Mouse (Mus musculus): ENCODE data around the gene Cacng1. TPM values are rescaled to one million over a fixed set of nuclear protein-coding genes. Genes with fewer than 3 reads are reported as not detected.

Cacng1 gene
- total RNA-seq, 1 experiment, result 0.22 TPM

DNA sequence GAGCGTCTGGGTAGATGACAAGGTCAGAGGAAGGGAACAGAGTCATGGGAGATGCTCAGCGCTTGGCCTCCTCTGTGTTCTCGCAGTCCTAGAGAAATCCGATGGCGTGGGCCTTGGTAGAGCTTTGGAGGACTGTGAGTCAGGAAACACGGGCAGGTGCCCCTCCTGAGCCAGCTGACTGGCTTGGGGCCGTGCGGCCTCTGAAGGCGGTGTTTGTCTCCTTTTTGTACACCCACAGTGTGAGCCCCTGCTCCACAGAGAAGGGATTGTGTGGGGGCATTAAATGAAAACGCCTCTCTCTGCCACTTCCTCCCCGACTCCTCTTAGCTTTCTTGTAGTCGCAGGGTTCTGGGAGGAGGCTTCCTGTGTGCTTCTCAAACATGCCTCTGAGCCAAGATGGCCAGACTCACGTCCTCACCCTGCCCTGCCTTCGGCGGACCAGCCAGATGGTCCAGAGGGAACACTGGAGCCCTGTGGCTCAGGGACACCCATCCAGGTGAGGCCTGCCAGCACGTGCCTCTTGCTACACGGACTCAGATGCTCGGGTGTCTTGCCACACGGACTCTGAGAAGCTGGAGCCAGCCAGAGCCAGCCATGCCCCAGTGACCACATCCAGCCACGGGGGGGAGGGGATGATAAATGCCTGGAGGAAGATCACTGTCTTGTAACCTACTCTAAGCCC, 22.2 kb upstream of the Cacng1 start:
- TF ChIP-seq ZNF384 (IDR thresholded peaks at IDR 0.05; ENCODE audit: low read depth, low read length) (no peak), MAFK (IDR thresholded peaks at IDR 0.05; ENCODE audit: insufficient read depth, low read depth, low read length) (no peak), ZC3H11A (IDR thresholded peaks at IDR 0.05; ENCODE audit: borderline replicate concordance, low read depth, low read length) (no peak), HCFC1 (IDR thresholded peaks at IDR 0.05; ENCODE audit: borderline replicate concordance, insufficient read depth, low read length) (no peak), CHD2 (IDR thresholded peaks at IDR 0.05; ENCODE audit: low read depth, low read length) (no peak)
- H3K27ac ChIP-seq (ENCODE audit: insufficient read depth, low read depth, low read length, poor library complexity, severe bottlenecking), result no peak overlapping the region
- no peak for DNase-seq (ENCODE audit: low read depth, low spot score)
- no peaks in the 10 kb centered on the region for H3K9me3 ChIP-seq (ENCODE audit: control insufficient read depth, insufficient read depth, low read depth, low read length)
- peak overlapping the region; percentile 18 to 32; a peak in 3 of 4 replicates for H3K4me3 ChIP-seq (ENCODE audit: insufficient read depth in 1 of 2, low read depth in 1 of 2, low read length in 2 of 2, poor library complexity in 1 of 2, severe bottlenecking in 1 of 2)
- no peaks in the 10 kb centered on the region for H3K36me3 ChIP-seq (ENCODE audit: control insufficient read depth, insufficient read depth, low read length, poor library complexity, severe bottlenecking)
- H3K4me1 ChIP-seq (ENCODE audit: control insufficient read depth in 2 of 2, insufficient read depth in 2 of 2, low read length in 2 of 2, poor library complexity in 1 of 2), result peaks cover 0 to 7% of the 10 kb centered on the region in 2 experiments; a peak in 1 of 4 replicates
- no peak overlapping the region for H3K9ac ChIP-seq (ENCODE audit: insufficient read depth, low read depth, low read length, poor library complexity, severe bottlenecking)
- in situ Hi-C loops (cut with MboI; ENCODE audit: low sequenced_read_pairs in 2 of 2, unreplicated experiment in 2 of 2), result no loop called here

DNA sequence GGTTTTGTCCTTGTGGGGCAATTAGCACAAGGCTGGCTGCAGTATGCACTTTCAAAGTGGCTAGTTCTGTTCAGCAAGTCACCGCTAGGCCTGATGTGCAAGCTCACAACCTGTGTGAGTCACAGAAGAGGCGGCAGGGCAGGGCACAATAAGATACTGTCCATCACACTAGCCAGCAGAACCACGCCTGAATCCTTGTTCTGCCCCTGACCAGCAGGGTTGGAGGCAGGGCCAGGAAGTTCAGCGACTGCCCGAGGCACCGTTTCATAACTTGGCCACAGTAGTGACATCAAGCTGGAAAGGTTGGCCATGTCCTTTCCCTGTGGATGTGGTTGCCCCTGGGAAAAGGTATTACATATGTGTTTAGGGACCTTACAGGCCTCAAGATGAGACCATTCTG, 21.6 kb upstream of the Cacng1 start:
- no peak overlapping the region for H3K4me3 ChIP-seq (ENCODE audit: insufficient read depth in 1 of 2, low read depth in 1 of 2, low read length in 2 of 2, poor library complexity in 1 of 2, severe bottlenecking in 1 of 2)
- in situ Hi-C loops (cut with MboI; ENCODE audit: low sequenced_read_pairs in 2 of 2, unreplicated experiment in 2 of 2), result no loop called here
- no peak overlapping the region for H3K27ac ChIP-seq (ENCODE audit: insufficient read depth, low read depth, low read length, poor library complexity, severe bottlenecking)
- H3K9ac ChIP-seq (ENCODE audit: insufficient read depth, low read depth, low read length, poor library complexity, severe bottlenecking), result no peak overlapping the region
- H3K36me3 ChIP-seq (ENCODE audit: control insufficient read depth, insufficient read depth, low read length, poor library complexity, severe bottlenecking), result no peaks in the 10 kb centered on the region
- no peak for DNase-seq (ENCODE audit: low read depth, low spot score)
- no peaks in the 10 kb centered on the region for H3K9me3 ChIP-seq (ENCODE audit: control insufficient read depth, insufficient read depth, low read depth, low read length)
- no peak for TF ChIP-seq MAFK (IDR thresholded peaks at IDR 0.05; ENCODE audit: insufficient read depth, low read depth, low read length)
- TF ChIP-seq HCFC1 (IDR thresholded peaks at IDR 0.05; ENCODE audit: borderline replicate concordance, insufficient read depth, low read length), result no peak
- no peak for TF ChIP-seq ZNF384 (IDR thresholded peaks at IDR 0.05; ENCODE audit: low read depth, low read length)
- TF ChIP-seq CHD2 (IDR thresholded peaks at IDR 0.05; ENCODE audit: low read depth, low read length), result no peak
- TF ChIP-seq ZC3H11A (IDR thresholded peaks at IDR 0.05; ENCODE audit: borderline replicate concordance, low read depth, low read length), result no peak
- peaks cover 0 to 7% of the 10 kb centered on the region in 2 experiments; a peak in 1 of 4 replicates for H3K4me1 ChIP-seq (ENCODE audit: control insufficient read depth in 2 of 2, insufficient read depth in 2 of 2, low read length in 2 of 2, poor library complexity in 1 of 2)

DNA sequence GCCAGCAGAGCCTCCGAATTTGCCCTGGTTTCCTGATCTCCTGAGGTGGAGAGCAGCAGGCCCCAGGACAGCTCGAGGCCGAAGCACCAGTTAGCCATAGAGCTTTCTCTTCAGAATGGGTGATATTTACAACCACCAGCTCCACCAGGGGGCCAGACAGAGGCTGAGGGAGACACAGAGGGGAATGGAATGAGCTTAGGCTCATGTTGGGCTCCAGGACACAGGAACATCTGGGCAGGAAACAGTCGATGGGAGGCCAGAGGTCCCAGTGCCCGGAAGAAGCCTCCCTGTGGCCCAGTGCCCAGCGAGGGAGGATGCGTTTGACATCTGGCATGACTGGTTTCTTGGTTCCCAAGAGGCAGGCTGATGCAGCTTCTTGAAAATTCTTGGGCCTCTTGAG, 17.8 kb upstream of the Cacng1 start:
- Histone ChIP-seq H3K9ac (ENCODE audit: insufficient read depth, low read depth, low read length, poor library complexity, severe bottlenecking) (no peak overlapping the region), H3K36me3 (ENCODE audit: control insufficient read depth, insufficient read depth, low read length, poor library complexity, severe bottlenecking) (no peaks in the 10 kb centered on the region), H3K4me3 (ENCODE audit: insufficient read depth in 1 of 2, low read depth in 1 of 2, low read length in 2 of 2, poor library complexity in 1 of 2, severe bottlenecking in 1 of 2) (no peak overlapping the region), H3K4me1 (ENCODE audit: control insufficient read depth in 2 of 2, insufficient read depth in 2 of 2, low read length in 2 of 2, poor library complexity in 1 of 2) (peaks cover 0 to 7% of the 10 kb centered on the region in 2 experiments; a peak in 1 of 4 replicates), H3K27ac (ENCODE audit: insufficient read depth, low read depth, low read length, poor library complexity, severe bottlenecking) (no peak overlapping the region), H3K9me3 (ENCODE audit: control insufficient read depth, insufficient read depth, low read depth, low read length) (no peaks in the 10 kb centered on the region)
- DNase-seq (ENCODE audit: low read depth, low spot score), result no peak
- TF ChIP-seq HCFC1 (IDR thresholded peaks at IDR 0.05; ENCODE audit: borderline replicate concordance, insufficient read depth, low read length) (no peak), ZNF384 (IDR thresholded peaks at IDR 0.05; ENCODE audit: low read depth, low read length) (no peak)
- in situ Hi-C loops (cut with MboI; ENCODE audit: low sequenced_read_pairs in 2 of 2, unreplicated experiment in 2 of 2), result no loop called here

DNA sequence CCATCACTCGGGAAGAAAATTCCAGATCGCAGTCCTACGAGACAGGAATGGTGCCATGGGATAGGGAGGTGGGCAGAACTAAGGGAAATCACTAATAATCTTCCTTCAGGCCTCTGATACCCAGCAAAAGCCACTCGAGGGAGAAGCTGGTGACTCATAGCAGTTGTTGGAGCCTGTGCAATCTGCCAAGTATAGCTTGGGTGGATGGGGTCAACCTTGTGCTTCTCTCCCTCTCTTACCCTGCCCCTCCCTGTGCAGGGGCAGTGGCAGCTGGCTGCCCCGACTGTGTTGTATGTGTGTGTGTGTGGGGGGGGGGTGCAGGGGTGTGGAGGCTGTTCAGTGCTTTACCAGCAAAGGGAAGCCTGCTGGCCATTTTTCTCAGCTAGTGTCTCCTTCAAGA, 15.2 kb upstream of the Cacng1 start:
- Histone ChIP-seq H3K27ac (ENCODE audit: insufficient read depth, low read depth, low read length, poor library complexity, severe bottlenecking) (no peak overlapping the region), H3K4me1 (ENCODE audit: control insufficient read depth in 2 of 2, insufficient read depth in 2 of 2, low read length in 2 of 2, poor library complexity in 1 of 2) (0 out of 4 replicates have a peak, but pooled peaks cover 0 to 3% of the 10 kb centered on the region in 2 experiments), H3K9me3 (ENCODE audit: control insufficient read depth, insufficient read depth, low read depth, low read length) (no peaks in the 10 kb centered on the region), H3K9ac (ENCODE audit: insufficient read depth, low read depth, low read length, poor library complexity, severe bottlenecking) (no peak overlapping the region), H3K4me3 (ENCODE audit: insufficient read depth in 1 of 2, low read depth in 1 of 2, low read length in 2 of 2, poor library complexity in 1 of 2, severe bottlenecking in 1 of 2) (no peak overlapping the region), H3K36me3 (ENCODE audit: control insufficient read depth, insufficient read depth, low read length, poor library complexity, severe bottlenecking) (no peaks in the 10 kb centered on the region)
- TF ChIP-seq CHD2 (IDR thresholded peaks at IDR 0.05; ENCODE audit: low read depth, low read length) (no peak), ZC3H11A (IDR thresholded peaks at IDR 0.05; ENCODE audit: borderline replicate concordance, low read depth, low read length) (no peak), HCFC1 (IDR thresholded peaks at IDR 0.05; ENCODE audit: borderline replicate concordance, insufficient read depth, low read length) (no peak), MAFK (IDR thresholded peaks at IDR 0.05; ENCODE audit: insufficient read depth, low read depth, low read length) (no peak), ZNF384 (IDR thresholded peaks at IDR 0.05; ENCODE audit: low read depth, low read length) (no peak)
- in situ Hi-C loops (cut with MboI; ENCODE audit: low sequenced_read_pairs in 2 of 2, unreplicated experiment in 2 of 2), result no loop called here
- DNase-seq (ENCODE audit: low read depth, low spot score), result no peak

Measured in ES-E14 (cell line).